ENCODE assay signal across 10 mouse cellular contexts in the genomic region with DNA sequence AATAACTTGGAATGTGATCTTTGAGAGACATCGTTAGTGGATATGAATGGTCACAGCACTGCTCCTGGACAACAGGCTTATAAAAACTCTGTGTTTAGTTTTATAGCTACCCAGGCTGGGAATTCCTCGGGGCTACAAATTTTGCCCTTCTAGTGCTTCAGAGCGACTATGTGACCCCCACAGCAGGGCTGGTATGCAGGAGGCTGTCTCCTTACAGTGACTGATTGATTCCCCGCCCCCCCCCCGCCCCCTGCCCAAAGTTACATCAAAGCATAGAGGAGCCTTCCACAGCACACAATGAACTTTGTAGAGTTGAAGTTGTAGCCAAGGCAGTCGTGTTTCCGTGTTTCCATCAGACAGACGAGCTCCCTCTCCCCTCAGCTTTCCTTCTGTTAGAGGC.
DNase-seq lines count a peak whose midpoint lies in the region; ATAC-seq lines count a peak whose summit lies in the region.
"Had no signal": no experiment of that assay in that cellular context is flagged by ENCODE, and none has a peak within 500 bp of the region (broad histone marks: within the 10 kb centered on the region; RNA-seq: fewer than 3 reads in every experiment).

No protein-coding gene starts in this region.

- peaks cover 6% of the 10 kb centered on the region; the same call in 1 of the 2 replicates for H3K4me1 ChIP-seq in kidney, embryonic 14.5 days (ENCODE audit: control insufficient read depth, insufficient read depth, low read length)
- peaks cover 11% of the 10 kb centered on the region for H3K4me1 ChIP-seq in embryonic facial prominence, embryonic 13.5 days
- H3K4me1 ChIP-seq in limb, embryonic 11.5 days (ENCODE audit: control insufficient read depth, insufficient read depth, low read length) = peaks cover 3% of the 10 kb centered on the region; the same call in 1 of the 2 replicates
- H3K4me1 ChIP-seq in neural tube, embryonic 14.5 days (ENCODE audit: control insufficient read depth, insufficient read depth, low read length) = peaks cover 9% of the 10 kb centered on the region; the same call in 1 of the 2 replicates

- intact Hi-C loops in left cerebral cortex, postnatal 25 days (cut with DNase I) = no loop called here

- no peaks in the 10 kb centered on the region for H3K36me3 ChIP-seq in kidney, embryonic 14.5 days (ENCODE audit: control insufficient read depth, insufficient read depth, low read length)
- H3K36me3 ChIP-seq in embryonic facial prominence, embryonic 13.5 days = no peaks in the 10 kb centered on the region
- H3K36me3 ChIP-seq in limb, embryonic 11.5 days (ENCODE audit: control insufficient read depth, insufficient read depth, low read length) = no peaks in the 10 kb centered on the region
- H3K36me3 ChIP-seq in neural tube, embryonic 14.5 days (ENCODE audit: control insufficient read depth, insufficient read depth, low read length) = no peaks in the 10 kb centered on the region

- ATAC-seq in kidney, embryonic 14.5 days (ENCODE audit: low FRiP score, low TSS enrichment) = peak; percentile 78; the same call in 1 of the 2 replicates
- ATAC-seq in embryonic facial prominence, embryonic 13.5 days (ENCODE audit: insufficient number of reproducible peaks, insufficient read depth, low FRiP score, low TSS enrichment, low read depth) = no peak
- ATAC-seq in limb, embryonic 11.5 days (ENCODE audit: insufficient number of reproducible peaks, low FRiP score, low TSS enrichment, low read depth) = peak; percentile 74; the same call in 1 of the 2 replicates
- peak; percentile 68 for ATAC-seq in neural tube, embryonic 14.5 days (ENCODE audit: low read depth)

- H3K27me3 ChIP-seq in kidney, embryonic 14.5 days (ENCODE audit: control insufficient read depth, insufficient read depth, low read length) = no peaks in the 10 kb centered on the region
- H3K27me3 ChIP-seq in embryonic facial prominence, embryonic 13.5 days = no peaks in the 10 kb centered on the region
- no peaks in the 10 kb centered on the region for H3K27me3 ChIP-seq in limb, embryonic 11.5 days (ENCODE audit: control insufficient read depth, insufficient read depth, low read length)
- H3K27me3 ChIP-seq in neural tube, embryonic 14.5 days (ENCODE audit: control insufficient read depth, insufficient read depth, low read length) = no peaks in the 10 kb centered on the region

- H3K27ac ChIP-seq in kidney, embryonic 14.5 days (ENCODE audit: low read depth, low read length) = no peak overlapping the region
- no peak overlapping the region for H3K27ac ChIP-seq in embryonic facial prominence, embryonic 13.5 days
- no peak overlapping the region; the same call in 1 of the 2 replicates for H3K27ac ChIP-seq in limb, embryonic 11.5 days (replicated peaks; ENCODE audit: low read depth, low read length)
- no peak overlapping the region for H3K27ac ChIP-seq in neural tube, embryonic 14.5 days (ENCODE audit: low read depth, low read length)

- 4% methylated on average over 8 of the region's 8 CpGs for WGBS in kidney, embryonic 14.5 days
- 5% methylated on average over 8 of the region's 8 CpGs for WGBS in embryonic facial prominence, embryonic 13.5 days
- 1% methylated on average over 8 of the region's 8 CpGs for WGBS in limb, embryonic 11.5 days
- 2% methylated on average over 8 of the region's 8 CpGs for WGBS in neural tube, embryonic 14.5 days

- no peak overlapping the region for H3K9ac ChIP-seq in kidney, embryonic 14.5 days (ENCODE audit: low read depth, low read length)
- no peak overlapping the region for H3K9ac ChIP-seq in embryonic facial prominence, embryonic 13.5 days
- H3K9ac ChIP-seq in limb, embryonic 11.5 days (ENCODE audit: low read length) = no peak overlapping the region
- H3K9ac ChIP-seq in neural tube, embryonic 14.5 days (replicated peaks; ENCODE audit: low read depth, low read length) = no peak overlapping the region

- peak overlapping the region; percentile 21 for H3K4me2 ChIP-seq in kidney, embryonic 14.5 days (replicated peaks; ENCODE audit: low read depth, low read length)
- H3K4me2 ChIP-seq in embryonic facial prominence, embryonic 13.5 days = peak overlapping the region; percentile 34
- H3K4me2 ChIP-seq in limb, embryonic 11.5 days (ENCODE audit: low read depth, severe bottlenecking) = peak overlapping the region; percentile 28
- H3K4me2 ChIP-seq in neural tube, embryonic 14.5 days (ENCODE audit: low read depth, low read length) = peak overlapping the region; percentile 14; the same call in 1 of the 2 replicates

- no peak overlapping the region for H3K4me3 ChIP-seq in kidney, embryonic 14.5 days (ENCODE audit: low read length)
- no peak overlapping the region for H3K4me3 ChIP-seq in embryonic facial prominence, embryonic 13.5 days
- no peak overlapping the region for H3K4me3 ChIP-seq in limb, embryonic 11.5 days (ENCODE audit: low read depth, low read length)
- no peak overlapping the region for H3K4me3 ChIP-seq in neural tube, embryonic 14.5 days (ENCODE audit: low read depth, low read length)

- no peak for DNase-seq in kidney, postnatal 36 days
- DNase-seq in limb, embryonic 11.5 days (ENCODE audit: low spot score) = peak; percentile 31
- no peak for DNase-seq in left cerebral cortex, postnatal 25 days (ENCODE audit: low spot score in 2 of 2)
- no peak for DNase-seq in gastrocnemius, postnatal 10 days
- DNase-seq: kidney, adult 9 months; left cerebral cortex, postnatal 4 days; thymus, postnatal 14 days had no signal

- no peaks in the 10 kb centered on the region for H3K9me3 ChIP-seq in kidney, embryonic 14.5 days (ENCODE audit: control insufficient read depth, low read length)
- no peaks in the 10 kb centered on the region for H3K9me3 ChIP-seq in embryonic facial prominence, embryonic 13.5 days
- H3K9me3 ChIP-seq in limb, embryonic 11.5 days (ENCODE audit: control insufficient read depth, low read length) = no peaks in the 10 kb centered on the region
- H3K9me3 ChIP-seq in neural tube, embryonic 14.5 days (ENCODE audit: control insufficient read depth, low read length) = no peaks in the 10 kb centered on the region
